Mouse (Mus musculus) hindbrain, embryonic 16.5 days (tissue): Measurements from ENCODE around the gene Tekt4. TPM values are rescaled to one million over a fixed set of nuclear protein-coding genes. Genes with fewer than 3 reads are reported as not detected.
A peak's percentile ranks its signal among the peaks of the same experiment; 100 is the strongest.

ENCODE experiments used
- ATAC-seq: fragments of 200-750 bp; cut with Nextera tagmentation; 2 replicates; pipeline ENCODE4 v1.8.0; 2017; ENCODE audit warnings: moderate TSS enrichment, moderate library complexity
- H3K27ac ChIP-seq: fragments of 300-500 bp; sonication (generic); 2 replicates; pipeline ENCODE4 v1.5.1; 2014; ENCODE audit warnings: low read depth, mild to moderate bottlenecking, control low read depth, low read length, moderate library complexity
- H3K27me3 ChIP-seq: fragments of 300-500 bp; sonication (generic); replicated peaks from 2 replicates; pipeline ENCODE4 v1.6.1; 2014; ENCODE audit warnings: low read length; ENCODE audit not compliant: control insufficient read depth, insufficient read depth
- H3K36me3 ChIP-seq: fragments of 300-500 bp; sonication (generic); 2 replicates; pipeline ENCODE4 v1.6.1; 2014; ENCODE audit warnings: mild to moderate bottlenecking, low read length, moderate library complexity, mixed read lengths; ENCODE audit not compliant: control insufficient read depth, insufficient read depth
- H3K4me1 ChIP-seq: fragments of 300-500 bp; sonication (generic); 2 replicates; pipeline ENCODE4 v1.6.1; 2014; ENCODE audit warnings: low read depth, low read length; ENCODE audit not compliant: control insufficient read depth, insufficient read depth
- H3K4me2 ChIP-seq: fragments of 300-500 bp; sonication (generic); 2 replicates; pipeline ENCODE4 v1.6.1; 2014; ENCODE audit warnings: mild to moderate bottlenecking, low read length, control low read depth, moderate library complexity
- H3K4me3 ChIP-seq: fragments of 300-500 bp; sonication (generic); 2 replicates; pipeline ENCODE4 v1.5.1; 2014; ENCODE audit warnings: mild to moderate bottlenecking, low read length, control low read depth, moderate library complexity
- H3K9ac ChIP-seq: fragments of 300-500 bp; sonication (generic); 2 replicates; pipeline ENCODE4 v1.6.1; 2014; ENCODE audit warnings: low read depth, mild to moderate bottlenecking, control low read depth, low read length, moderate library complexity
- H3K9me3 ChIP-seq: fragments of 300-500 bp; sonication (generic); 2 replicates; pipeline ENCODE4 v1.6.1; 2014; ENCODE audit warnings: mild to moderate bottlenecking, low read length, moderate library complexity; ENCODE audit not compliant: control insufficient read depth
- WGBS: fragments of 180-500 bp; shearing (Covaris S2); extraction: QIAGEN DNeasy Blood & Tissue Kit; methylation state at CpG from one replicate; pipeline ENCODE4 v1.1.7; 2014; 5-methylcytosine and 5-hydroxymethylcytosine counted together
- polyA plus RNA-seq: library from polyadenylated mRNA; unstranded; fragments of >200 nt; fragmentation: Nextera tagmentation; extraction: Ambion mirVana; gene quantifications from 2 replicates; pipeline ENCODE4 v1.2.1, GENCODE M21; 2015

Tekt4 gene
- polyA plus RNA-seq, 1 experiment from 2014 or later: 1.4 TPM

- no peak overlapping the region for H3K4me2 ChIP-seq
- no peaks in the 10 kb centered on the region; the same call in 1 of the 2 replicates for H3K27me3 ChIP-seq
- H3K4me3 ChIP-seq: no peak overlapping the region
- WGBS: 75% methylated on average over 3 of the region's 3 CpGs
- H3K4me1 ChIP-seq: peaks cover 3% of the 10 kb centered on the region; the same call in 1 of the 2 replicates
- H3K36me3 ChIP-seq: no peaks in the 10 kb centered on the region
- H3K27ac ChIP-seq: no peak overlapping the region
- no peak overlapping the region for H3K9ac ChIP-seq
- 0 out of 2 replicates have a peak, but pooled peaks cover 3% of the 10 kb centered on the region for H3K9me3 ChIP-seq
- no peak for ATAC-seq
Observed at GRCm38 (mm10) chr17:25442889-25443288, 11.5 kb upstream of the Tekt4 start.

- H3K36me3 ChIP-seq: no peaks in the 10 kb centered on the region
- peaks cover 3% of the 10 kb centered on the region; the same call in 1 of the 2 replicates for H3K4me1 ChIP-seq
- ATAC-seq: no peak
- 0 out of 2 replicates have a peak, but pooled peaks cover 3% of the 10 kb centered on the region for H3K9me3 ChIP-seq
- no peak overlapping the region; the same call in 1 of the 2 replicates for H3K27ac ChIP-seq
- H3K9ac ChIP-seq: no peak overlapping the region
- WGBS: 44% methylated on average over 4 of the region's 4 CpGs
- H3K4me3 ChIP-seq: no peak overlapping the region
- no peaks in the 10 kb centered on the region; the same call in 1 of the 2 replicates for H3K27me3 ChIP-seq
- no peak overlapping the region for H3K4me2 ChIP-seq
Observed at GRCm38 (mm10) chr17:25445074-25445473, 9.3 kb upstream of the Tekt4 start.

GRCm38 (mm10) chr17:25445841-25446240 lies 8.6 kb upstream of the Tekt4 start:
- Histone ChIP-seq H3K4me2 (no peak overlapping the region), H3K27ac (no peak overlapping the region)
- 87% methylated on average over 3 of the region's 3 CpGs for WGBS

GRCm38 (mm10) chr17:25447865-25448264 lies 6.5 kb upstream of the Tekt4 start:
- Histone ChIP-seq H3K36me3 (no peaks in the 10 kb centered on the region), H3K4me1 (peaks cover 3% of the 10 kb centered on the region; the same call in 1 of the 2 replicates), H3K4me2 (no peak overlapping the region), H3K9ac (no peak overlapping the region), H3K9me3 (0 out of 2 replicates have a peak, but pooled peaks cover 3% of the 10 kb centered on the region), H3K27me3 (no peaks in the 10 kb centered on the region; the same call in 1 of the 2 replicates), H3K27ac (no peak overlapping the region), H3K4me3 (no peak overlapping the region)
- no peak for ATAC-seq
- 89% methylated on average over 12 of the region's 12 CpGs for WGBS

More at GRCm38 (mm10) chr17:25445841-25446240, 8.6 kb upstream of the Tekt4 start:
- Histone ChIP-seq H3K36me3 (no peaks in the 10 kb centered on the region), H3K9me3 (0 out of 2 replicates have a peak, but pooled peaks cover 3% of the 10 kb centered on the region), H3K4me1 (peaks cover 3% of the 10 kb centered on the region; the same call in 1 of the 2 replicates), H3K4me3 (no peak overlapping the region), H3K27me3 (no peaks in the 10 kb centered on the region; the same call in 1 of the 2 replicates), H3K9ac (no peak overlapping the region)
- no peak for ATAC-seq

- no peak overlapping the region for H3K9ac ChIP-seq
- no peak overlapping the region for H3K27ac ChIP-seq
- H3K4me2 ChIP-seq: no peak overlapping the region
- WGBS: 76% methylated on average over 4 of the region's 4 CpGs
- H3K27me3 ChIP-seq: no peaks in the 10 kb centered on the region; the same call in 1 of the 2 replicates
- no peak for ATAC-seq
- H3K4me3 ChIP-seq: no peak overlapping the region
- no peaks in the 10 kb centered on the region; the same call in 1 of the 2 replicates for H3K4me1 ChIP-seq
- H3K36me3 ChIP-seq: no peaks in the 10 kb centered on the region
- 0 out of 2 replicates have a peak, but pooled peaks cover 3% of the 10 kb centered on the region for H3K9me3 ChIP-seq
Observed at GRCm38 (mm10) chr17:25450329-25450728, 4.1 kb upstream of the Tekt4 start.

- H3K27ac ChIP-seq: no peak overlapping the region
- H3K4me3 ChIP-seq: no peak overlapping the region
- H3K4me1 ChIP-seq: peaks cover 7% of the 10 kb centered on the region
- H3K9me3 ChIP-seq: no peaks in the 10 kb centered on the region
- H3K4me2 ChIP-seq: no peak overlapping the region
- H3K9ac ChIP-seq: no peak overlapping the region
- no peak for ATAC-seq
- no peaks in the 10 kb centered on the region for H3K36me3 ChIP-seq
- no peaks in the 10 kb centered on the region; the same call in 1 of the 2 replicates for H3K27me3 ChIP-seq
- WGBS: 77% methylated on average over 5 of the region's 5 CpGs
Observed at GRCm38 (mm10) chr17:25452246-25452965, 2.0 kb upstream of the Tekt4 start.

- H3K9me3 ChIP-seq: no peaks in the 10 kb centered on the region
- H3K27me3 ChIP-seq: no peaks in the 10 kb centered on the region; the same call in 1 of the 2 replicates
- 34% methylated on average over 8 of the region's 8 CpGs for WGBS
- peaks cover 7% of the 10 kb centered on the region for H3K4me1 ChIP-seq
- H3K36me3 ChIP-seq: no peaks in the 10 kb centered on the region
- 0 out of 2 replicates have a peak overlapping the region, but pooled peaks have one; percentile 35 for H3K9ac ChIP-seq
- H3K4me2 ChIP-seq: no peak overlapping the region
- peak; percentile 83 for ATAC-seq
- peak overlapping the region; percentile 34; the same call in 1 of the 2 replicates for H3K27ac ChIP-seq
- H3K4me3 ChIP-seq: no peak overlapping the region
Observed at GRCm38 (mm10) chr17:25456540-25456939, 2.1 kb downstream of the Tekt4 start.

GRCm38 (mm10) chr17:25462236-25462875 lies 7.9 kb downstream of the Tekt4 start:
- Histone ChIP-seq H3K36me3 (no peaks in the 10 kb centered on the region), H3K9me3 (no peaks in the 10 kb centered on the region), H3K27me3 (no peaks in the 10 kb centered on the region), H3K4me2 (no peak overlapping the region), H3K27ac (no peak overlapping the region), H3K4me1 (peaks cover 3% of the 10 kb centered on the region; the same call in 1 of the 2 replicates), H3K4me3 (no peak overlapping the region), H3K9ac (no peak overlapping the region; the same call in 1 of the 2 replicates)
- 26% methylated on average over 9 of the region's 9 CpGs for WGBS
- peak; percentile 67 for ATAC-seq
